Mouse (Mus musculus): ENCODE data around the gene Mybpc2.

The Mybpc2 gene

GRCm38 (mm10) chr7:44546274-44546673, 21.8 kb upstream of the Mybpc2 start:
- no peak for DNase-seq (ENCODE audit: extremely low spot score)

GRCm38 (mm10) chr7:44543071-44543470, 18.6 kb upstream of the Mybpc2 start:
- no peak for DNase-seq (ENCODE audit: extremely low spot score)

GRCm38 (mm10) chr7:44542555-44542954, 18.1 kb upstream of the Mybpc2 start:
- DNase-seq (ENCODE audit: extremely low spot score), result no peak

GRCm38 (mm10) chr7:44538756-44539624, 14.5 kb upstream of the Mybpc2 start:
- no peak for DNase-seq (ENCODE audit: extremely low spot score)

- no peak for DNase-seq (ENCODE audit: extremely low spot score)
Measured at GRCm38 (mm10) chr7:44537496-44537895, 13.0 kb upstream of the Mybpc2 start.

GRCm38 (mm10) chr7:44537009-44537408, 12.6 kb upstream of the Mybpc2 start:
- DNase-seq (ENCODE audit: extremely low spot score), result no peak

- no peak for DNase-seq (ENCODE audit: extremely low spot score)
Measured at GRCm38 (mm10) chr7:44536590-44536968, 12.1 kb upstream of the Mybpc2 start.

- DNase-seq (ENCODE audit: extremely low spot score), result no peak
Measured at GRCm38 (mm10) chr7:44535657-44536589, 11.5 kb upstream of the Mybpc2 start.

- DNase-seq (ENCODE audit: extremely low spot score), result no peak
Measured at GRCm38 (mm10) chr7:44534656-44535441, 10.4 kb upstream of the Mybpc2 start.

- DNase-seq (ENCODE audit: extremely low spot score), result no peak
Measured at GRCm38 (mm10) chr7:44534242-44534641, 9.8 kb upstream of the Mybpc2 start.

- no peak for DNase-seq (ENCODE audit: extremely low spot score)
Measured at GRCm38 (mm10) chr7:44533746-44534045, 9.2 kb upstream of the Mybpc2 start.

GRCm38 (mm10) chr7:44532918-44533745, 8.7 kb upstream of the Mybpc2 start:
- DNase-seq (ENCODE audit: extremely low spot score), result no peak

GRCm38 (mm10) chr7:44531946-44532732, 7.7 kb upstream of the Mybpc2 start, which contains the start of gene Spib:
TSS of gene Spib (minus strand) at chr7:44532071.
- DNase-seq (ENCODE audit: extremely low spot score), result no peak

- no peak for DNase-seq (ENCODE audit: extremely low spot score)
Measured at GRCm38 (mm10) chr7:44531207-44531606, 6.8 kb upstream of the Mybpc2 start.

GRCm38 (mm10) chr7:44530507-44530906, 6.1 kb upstream of the Mybpc2 start:
- no peak for DNase-seq (ENCODE audit: extremely low spot score)

GRCm38 (mm10) chr7:44529518-44529917, 5.1 kb upstream of the Mybpc2 start:
- no peak for DNase-seq (ENCODE audit: extremely low spot score)

GRCm38 (mm10) chr7:44527483-44528398, 3.3 kb upstream of the Mybpc2 start:
- peak; percentile 66 for DNase-seq (ENCODE audit: extremely low spot score)

GRCm38 (mm10) chr7:44526414-44527154, 2.1 kb upstream of the Mybpc2 start:
- no peak for DNase-seq (ENCODE audit: extremely low spot score)
